Mouse (Mus musculus) G1E (cell line): Measurements from ENCODE around the gene Rbp1. TPM values are rescaled to one million over a fixed set of nuclear protein-coding genes. Genes with fewer than 3 reads are reported as not detected.

ENCODE experiments used
- ATAC-seq: 2 replicates; pipeline ENCODE4 v1.8.0; 2016; ENCODE audit warnings: mild to moderate bottlenecking; ENCODE audit not compliant: insufficient number of reproducible peaks, poor library complexity, low FRiP score, severe bottlenecking; ENCODE audit errors: extremely low read depth
- DNase-seq: peaks from one replicate; pipeline ENCODE4 v3.0.0; 2012; ENCODE audit warnings: low spot score
- H3K27me3 ChIP-seq: 2 replicates; pipeline ENCODE4 v1.6.1; 2012; ENCODE audit warnings: mild to moderate bottlenecking, low read length, inconsistent platforms; ENCODE audit not compliant: insufficient read depth
- H3K36me3 ChIP-seq: replicated peaks from 2 replicates; pipeline ENCODE3; 2012; ENCODE audit warnings: mild to moderate bottlenecking, inconsistent platforms
- H3K4me1 ChIP-seq: 2 replicates; pipeline ENCODE4 v1.6.1; 2012; ENCODE audit warnings: low read depth, low read length, inconsistent platforms, mixed read lengths; ENCODE audit not compliant: insufficient read depth
- H3K4me3 ChIP-seq: 2 replicates; pipeline ENCODE4 v1.5.1; 2012; ENCODE audit warnings: low read depth, mild to moderate bottlenecking, inconsistent platforms, low read length, moderate library complexity, mixed read lengths
- H3K9me3 ChIP-seq: replicated peaks from 2 replicates; pipeline ENCODE4 v1.6.1; 2012; ENCODE audit warnings: inconsistent platforms
- CTCF ChIP-seq: IDR thresholded peaks from 2 replicates; pipeline ENCODE4 v1.5.1; 2012; ENCODE audit warnings: low read depth, low read length, inconsistent platforms, mixed read lengths
- GATA1 ChIP-seq: IDR thresholded peaks from 2 replicates; pipeline ENCODE4 v1.6.1; 2012; ENCODE audit warnings: borderline replicate concordance, low read length, inconsistent platforms, mixed read lengths
- GATA2 ChIP-seq: IDR thresholded peaks from 2 replicates; pipeline ENCODE4 v1.6.1; 2012; ENCODE audit warnings: low read depth, low read length, inconsistent platforms, borderline replicate concordance
- POLR2AphosphoS5 ChIP-seq: IDR thresholded peaks from 2 replicates; pipeline ENCODE4 v1.6.1; 2012; ENCODE audit warnings: low read depth, low read length, inconsistent platforms; ENCODE audit not compliant: insufficient replicate concordance
- TAL1 ChIP-seq: conservative IDR thresholded peaks from 2 replicates; pipeline ENCODE4 v1.6.1; 2012; ENCODE audit warnings: low read depth, low read length, inconsistent platforms, mixed read lengths
- polyA plus RNA-seq: library from polyadenylated mRNA; stranded (reverse); fragments of >175 nt; gene quantifications from 2 replicates; pipeline ENCODE4 v1.2.3, GENCODE M21; 2012
- total RNA-seq, 2 experiments: library from RNA; stranded (forward) in 1 of 2; stranded (reverse) in 1 of 2; fragments of 200-1000 nt in 1 of 2; fragments of >200 nt in 1 of 2; fragmentation: Nextera tagmentation in 1 of 2; gene quantifications; 2 replicates each; pipeline ENCODE4 v1.2.3; 2014 to 2017

Gene Rbp1
- total and polyA plus RNA-seq, 3 experiments, result 0.05 TPM; not detected in 2

GRCm38 (mm10) chr9:98428783-98429182 lies 6.0 kb downstream of the Rbp1 start:
- ATAC-seq, result no peak
- no peaks in the 10 kb centered on the region for H3K9me3 ChIP-seq
- peaks cover 52% of the 10 kb centered on the region for H3K27me3 ChIP-seq
- no peak overlapping the region for H3K4me3 ChIP-seq
- H3K4me1 ChIP-seq, result no peaks in the 10 kb centered on the region
- no peak for DNase-seq
- no peak for TF ChIP-seq GATA2
- no peak for TF ChIP-seq GATA1
- TF ChIP-seq CTCF, result no peak
- TF ChIP-seq TAL1, result no peak
- no peak for TF ChIP-seq POLR2AphosphoS5
- no peaks in the 10 kb centered on the region for H3K36me3 ChIP-seq

- H3K4me3 ChIP-seq, result no peak overlapping the region
- H3K27me3 ChIP-seq, result peaks cover 54% of the 10 kb centered on the region
- H3K36me3 ChIP-seq, result no peaks in the 10 kb centered on the region
- ATAC-seq (no peak), DNase-seq (no peak)
- H3K4me1 ChIP-seq, result no peaks in the 10 kb centered on the region
- TF ChIP-seq POLR2AphosphoS5 (no peak), CTCF (no peak), GATA2 (no peak), TAL1 (no peak), GATA1 (no peak)
- no peaks in the 10 kb centered on the region for H3K9me3 ChIP-seq
Observed at GRCm38 (mm10) chr9:98429806-98430205, 7.0 kb downstream of the Rbp1 start.

- ATAC-seq (no peak), DNase-seq (no peak)
- Histone ChIP-seq H3K4me3 (no peak overlapping the region), H3K36me3 (no peaks in the 10 kb centered on the region), H3K4me1 (no peaks in the 10 kb centered on the region), H3K9me3 (no peaks in the 10 kb centered on the region), H3K27me3 (peaks cover 51% of the 10 kb centered on the region)
- TF ChIP-seq GATA1 (no peak), TAL1 (no peak), POLR2AphosphoS5 (no peak), GATA2 (no peak), CTCF (no peak)
Observed at GRCm38 (mm10) chr9:98430528-98430927, 7.8 kb downstream of the Rbp1 start.

GRCm38 (mm10) chr9:98433021-98433420 lies 10.3 kb downstream of the Rbp1 start:
- Histone ChIP-seq H3K4me3 (no peak overlapping the region), H3K9me3 (no peaks in the 10 kb centered on the region), H3K4me1 (no peaks in the 10 kb centered on the region), H3K36me3 (no peaks in the 10 kb centered on the region), H3K27me3 (peaks cover 55% of the 10 kb centered on the region)
- no peak for TF ChIP-seq GATA1
- no peak for TF ChIP-seq POLR2AphosphoS5
- TF ChIP-seq TAL1, result no peak
- no peak for TF ChIP-seq CTCF
- TF ChIP-seq GATA2, result no peak
- ATAC-seq (no peak), DNase-seq (no peak)

GRCm38 (mm10) chr9:98433956-98434588 lies 11.3 kb downstream of the Rbp1 start:
- peaks cover 54% of the 10 kb centered on the region for H3K27me3 ChIP-seq
- no peak overlapping the region for H3K4me3 ChIP-seq
- TF ChIP-seq CTCF, result no peak
- ATAC-seq, result no peak
- H3K36me3 ChIP-seq, result no peaks in the 10 kb centered on the region
- H3K4me1 ChIP-seq, result no peaks in the 10 kb centered on the region
- no peak for DNase-seq
- no peaks in the 10 kb centered on the region for H3K9me3 ChIP-seq

- Histone ChIP-seq H3K4me3 (no peak overlapping the region), H3K4me1 (peaks cover 12% of the 10 kb centered on the region), H3K9me3 (no peaks in the 10 kb centered on the region), H3K27me3 (peaks cover 55% of the 10 kb centered on the region), H3K36me3 (no peaks in the 10 kb centered on the region)
- DNase-seq, result no peak
- no peak for ATAC-seq
- TF ChIP-seq GATA2 (no peak), POLR2AphosphoS5 (no peak), TAL1 (no peak), GATA1 (no peak), CTCF (no peak)
Observed at GRCm38 (mm10) chr9:98437819-98438218, 15.1 kb downstream of the Rbp1 start.
